Mouse (Mus musculus): ENCODE measurements around the gene Inca1. TPM values are rescaled to one million over a fixed set of nuclear protein-coding genes. Genes with fewer than 3 reads are reported as not detected.

Gene Inca1
- 0.89 and 2.2 TPM in 2 replicates for polyA plus RNA-seq (2014; fragmentation: Nextera tagmentation; extraction: Ambion mirVana)

DNA sequence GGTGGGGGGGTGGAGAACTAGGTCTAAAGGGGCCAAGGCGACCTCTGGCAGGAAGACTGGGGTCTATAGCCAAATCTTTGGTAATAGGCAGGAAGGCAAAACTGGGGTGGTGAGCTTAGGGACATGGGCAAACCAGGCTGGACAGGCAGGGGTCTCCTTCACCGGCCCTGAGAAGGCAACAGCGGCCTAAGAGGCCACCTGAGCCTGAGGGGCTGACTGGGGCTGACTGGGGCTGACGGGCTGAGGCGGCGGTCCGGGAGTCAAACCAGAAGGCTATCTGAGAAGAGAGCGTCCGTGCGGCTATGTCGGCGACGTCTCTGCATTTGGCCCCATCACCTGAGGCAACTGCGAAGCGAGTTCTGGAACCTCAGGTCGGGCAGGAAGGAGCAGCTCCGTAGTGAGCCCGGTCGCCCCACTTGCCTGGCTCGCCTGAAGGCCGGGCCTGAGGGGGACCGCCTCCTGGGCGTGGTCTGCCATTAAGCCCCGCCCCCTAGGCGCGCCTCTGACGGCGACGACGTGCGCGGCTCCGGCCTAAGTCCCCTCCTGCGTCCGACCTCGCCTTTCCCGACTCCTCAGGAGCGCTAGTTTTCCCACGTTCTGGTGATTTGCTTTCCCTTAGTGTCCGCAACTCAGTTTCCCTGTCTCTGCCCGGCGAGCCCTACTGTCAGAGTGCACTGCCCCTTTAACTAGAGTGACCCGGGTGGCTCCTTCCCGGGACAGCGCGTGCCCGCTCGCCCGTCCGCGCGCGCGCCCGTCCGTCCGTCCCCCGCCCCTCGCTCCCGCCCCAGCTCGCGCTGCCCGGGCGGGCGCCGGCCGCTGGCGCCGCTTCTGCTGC is at the start of gene Inca1, which contains the start of gene Kif1c:
Inca1 (minus strand) TSS at position 434 of the 835 bp plus-strand sequence.
Kif1c (plus strand) TSS at position 827 of the 835 bp plus-strand sequence.
- peak; percentile 92 for ATAC-seq (replicated peaks; ENCODE audit: insufficient number of reproducible peaks, low FRiP score, low TSS enrichment)
- peak within 1 kb of the TSS; percentile 92 for H3K4me2 ChIP-seq
- peaks cover 20% of the 10 kb centered on the region for H3K4me1 ChIP-seq (ENCODE audit: control insufficient read depth, insufficient read depth, low read length)
- H3K27me3 ChIP-seq (ENCODE audit: control insufficient read depth, insufficient read depth, low read length) = no peaks in the 10 kb centered on the region
- WGBS (ENCODE audit: insufficient replicate concordance) = 1% methylated on average over 67 of the region's 69 CpGs
- H3K27ac ChIP-seq (ENCODE audit: low read depth, low read length) = peak within 1 kb of the TSS; percentile 94
- peak within 1 kb of the TSS; percentile 95 for H3K9ac ChIP-seq (ENCODE audit: low read depth, low read length)
- peak within 1 kb of the TSS; percentile 92 for H3K4me3 ChIP-seq (ENCODE audit: low read depth, low read length)
- no peaks in the 10 kb centered on the region for H3K9me3 ChIP-seq (replicated peaks; ENCODE audit: control insufficient read depth, low read length)
- peaks cover 13% of the 10 kb centered on the region for H3K36me3 ChIP-seq (ENCODE audit: control insufficient read depth, insufficient read depth, low read length)

DNA sequence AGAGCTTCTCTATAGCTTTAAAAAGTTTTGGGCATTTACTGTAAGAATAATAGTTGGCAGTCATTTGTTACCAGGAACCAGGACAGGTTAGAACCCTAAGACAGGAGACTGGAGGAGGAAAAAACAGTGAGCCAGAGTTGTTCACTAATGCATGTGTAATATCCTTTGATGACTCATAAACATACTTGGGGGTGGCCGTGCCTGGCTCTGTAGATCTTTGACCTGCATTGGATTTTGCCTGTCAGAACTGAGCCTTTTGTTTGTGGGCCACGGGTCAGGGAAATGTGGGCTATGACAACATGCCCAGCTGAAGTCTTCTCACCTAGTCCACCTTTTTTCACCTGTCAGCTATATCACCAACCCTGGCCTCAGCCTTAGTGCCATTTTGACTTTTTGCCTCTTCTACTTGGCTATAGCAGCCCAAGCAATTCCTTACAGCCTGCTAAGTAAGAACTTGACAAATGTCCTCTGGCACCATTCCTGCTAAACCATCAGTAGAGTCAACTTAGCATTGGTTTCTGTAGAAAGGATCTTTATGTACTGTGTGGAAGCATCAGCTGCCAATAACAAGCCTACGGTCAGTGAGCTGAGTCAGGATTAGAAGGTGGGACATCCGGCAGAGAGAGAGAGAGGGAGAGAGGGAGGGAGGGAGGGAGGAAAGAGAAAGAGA is 48.1 kb upstream of the Inca1 start:
- Histone ChIP-seq H3K4me3 (ENCODE audit: low read depth, low read length) (no peak overlapping the region), H3K4me2 (no peak overlapping the region), H3K36me3 (ENCODE audit: control insufficient read depth, insufficient read depth, low read length) (no peaks in the 10 kb centered on the region), H3K27ac (ENCODE audit: low read depth, low read length) (no peak overlapping the region), H3K9me3 (replicated peaks; ENCODE audit: control insufficient read depth, low read length) (no peaks in the 10 kb centered on the region), H3K9ac (ENCODE audit: low read depth, low read length) (no peak overlapping the region), H3K27me3 (ENCODE audit: control insufficient read depth, insufficient read depth, low read length) (no peaks in the 10 kb centered on the region), H3K4me1 (ENCODE audit: control insufficient read depth, insufficient read depth, low read length) (no peaks in the 10 kb centered on the region)
- ATAC-seq (replicated peaks; ENCODE audit: insufficient number of reproducible peaks, low FRiP score, low TSS enrichment) = no peak
- WGBS (ENCODE audit: insufficient replicate concordance) = 79% methylated on average over 4 of the region's 4 CpGs

DNA sequence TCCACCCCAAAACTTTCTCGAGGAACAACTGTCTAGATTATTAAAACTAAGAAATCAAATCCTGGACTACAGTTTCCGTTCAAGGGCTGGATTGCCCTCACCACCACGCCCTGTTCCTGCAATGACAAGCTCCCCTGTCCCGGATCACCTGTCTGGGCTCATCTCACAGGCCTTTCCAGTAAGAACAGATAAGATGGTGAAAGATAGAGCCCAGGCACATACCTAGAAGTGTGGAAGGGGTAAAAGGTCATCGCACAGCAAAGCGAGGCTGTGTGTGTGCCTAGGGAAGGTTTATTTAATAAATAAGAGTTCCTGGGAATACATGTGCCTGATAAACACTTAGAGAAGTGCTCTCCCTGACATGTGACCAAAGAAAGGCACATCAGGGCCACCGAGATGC is 45.7 kb upstream of the Inca1 start:
- no peak overlapping the region for H3K4me3 ChIP-seq (ENCODE audit: low read depth, low read length)
- no peak overlapping the region for H3K4me2 ChIP-seq
- H3K27ac ChIP-seq (ENCODE audit: low read depth, low read length) = no peak overlapping the region
- H3K9me3 ChIP-seq (replicated peaks; ENCODE audit: control insufficient read depth, low read length) = no peaks in the 10 kb centered on the region
- H3K4me1 ChIP-seq (ENCODE audit: control insufficient read depth, insufficient read depth, low read length) = no peaks in the 10 kb centered on the region
- 66% methylated on average over 7 of the region's 7 CpGs for WGBS (ENCODE audit: insufficient replicate concordance)
- no peaks in the 10 kb centered on the region for H3K27me3 ChIP-seq (ENCODE audit: control insufficient read depth, insufficient read depth, low read length)
- no peak overlapping the region for H3K9ac ChIP-seq (ENCODE audit: low read depth, low read length)
- ATAC-seq (replicated peaks; ENCODE audit: insufficient number of reproducible peaks, low FRiP score, low TSS enrichment) = no peak
- no peaks in the 10 kb centered on the region for H3K36me3 ChIP-seq (ENCODE audit: control insufficient read depth, insufficient read depth, low read length)

DNA sequence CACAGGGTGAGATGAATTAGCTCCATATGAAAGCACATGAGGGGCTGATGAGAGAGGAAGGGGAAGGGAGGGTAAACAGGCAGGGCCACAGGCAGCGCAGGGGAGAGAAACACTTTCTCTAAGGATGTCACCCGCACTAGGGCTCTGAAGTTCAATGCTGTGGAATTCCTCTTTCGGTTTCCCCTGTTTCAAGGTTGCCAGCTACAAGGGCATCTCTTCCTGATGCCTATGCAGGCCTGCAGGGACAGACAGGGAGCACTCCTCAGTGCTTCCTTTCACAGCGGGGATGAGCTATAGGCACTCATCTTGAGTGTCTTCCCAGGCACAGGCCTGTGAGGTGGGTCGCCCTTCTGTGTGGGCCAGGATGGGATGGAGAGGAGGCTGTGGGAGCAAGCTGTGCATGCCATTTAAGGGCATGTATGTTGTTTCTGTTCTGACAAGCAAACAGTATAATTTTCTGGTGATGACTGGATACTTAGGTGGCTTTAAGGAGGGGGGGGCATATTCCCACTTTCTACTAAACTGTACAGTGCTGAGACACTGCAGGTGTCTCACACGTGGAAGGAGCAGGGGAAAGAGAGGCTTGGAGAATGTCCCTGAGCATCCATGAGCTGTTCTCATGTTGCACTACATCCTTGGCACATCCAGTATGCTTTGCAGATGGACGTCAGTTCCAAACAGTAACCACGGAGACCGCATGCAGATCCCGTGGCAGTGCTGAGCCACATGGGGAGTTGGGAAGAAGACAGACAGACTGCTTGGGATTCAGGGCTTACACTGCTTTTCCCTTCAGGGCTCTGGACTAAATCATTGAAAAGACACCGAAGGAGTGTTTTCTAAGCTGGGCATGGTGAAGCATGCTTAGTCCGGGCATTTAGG is 42.9 kb upstream of the Inca1 start:
- Histone ChIP-seq H3K27me3 (ENCODE audit: control insufficient read depth, insufficient read depth, low read length) (0 out of 2 replicates have a peak, but pooled peaks cover 3% of the 10 kb centered on the region), H3K27ac (ENCODE audit: low read depth, low read length) (no peak overlapping the region), H3K4me1 (ENCODE audit: control insufficient read depth, insufficient read depth, low read length) (no peaks in the 10 kb centered on the region), H3K9ac (ENCODE audit: low read depth, low read length) (no peak overlapping the region), H3K36me3 (ENCODE audit: control insufficient read depth, insufficient read depth, low read length) (no peaks in the 10 kb centered on the region), H3K9me3 (replicated peaks; ENCODE audit: control insufficient read depth, low read length) (no peaks in the 10 kb centered on the region), H3K4me2 (no peak overlapping the region), H3K4me3 (ENCODE audit: low read depth, low read length) (no peak overlapping the region)
- ATAC-seq (replicated peaks; ENCODE audit: insufficient number of reproducible peaks, low FRiP score, low TSS enrichment) = no peak
- WGBS (ENCODE audit: insufficient replicate concordance) = 76% methylated on average over 12 of the region's 12 CpGs

GRCm38 (mm10) chr11:70742117-70742516 is 42.2 kb upstream of the Inca1 start:
- no peak for ATAC-seq (replicated peaks; ENCODE audit: insufficient number of reproducible peaks, low FRiP score, low TSS enrichment)
- no peak overlapping the region for H3K27ac ChIP-seq (ENCODE audit: low read depth, low read length)
- H3K4me2 ChIP-seq = no peak overlapping the region
- H3K27me3 ChIP-seq (ENCODE audit: control insufficient read depth, insufficient read depth, low read length) = 0 out of 2 replicates have a peak, but pooled peaks cover 3% of the 10 kb centered on the region
- WGBS (ENCODE audit: insufficient replicate concordance) = 84% methylated on average over 7 of the region's 7 CpGs
- H3K4me1 ChIP-seq (ENCODE audit: control insufficient read depth, insufficient read depth, low read length) = no peaks in the 10 kb centered on the region
- no peaks in the 10 kb centered on the region for H3K9me3 ChIP-seq (replicated peaks; ENCODE audit: control insufficient read depth, low read length)
- no peak overlapping the region for H3K4me3 ChIP-seq (ENCODE audit: low read depth, low read length)
- H3K36me3 ChIP-seq (ENCODE audit: control insufficient read depth, insufficient read depth, low read length) = no peaks in the 10 kb centered on the region
- no peak overlapping the region for H3K9ac ChIP-seq (ENCODE audit: low read depth, low read length)

GRCm38 (mm10) chr11:70741603-70742002 is 41.6 kb upstream of the Inca1 start:
- H3K4me1 ChIP-seq (ENCODE audit: control insufficient read depth, insufficient read depth, low read length) = no peaks in the 10 kb centered on the region
- no peak overlapping the region for H3K27ac ChIP-seq (ENCODE audit: low read depth, low read length)
- H3K9ac ChIP-seq (ENCODE audit: low read depth, low read length) = no peak overlapping the region
- no peak overlapping the region for H3K4me3 ChIP-seq (ENCODE audit: low read depth, low read length)
- H3K4me2 ChIP-seq = no peak overlapping the region
- 83% methylated on average over 3 of the region's 3 CpGs for WGBS (ENCODE audit: insufficient replicate concordance)
- H3K27me3 ChIP-seq (ENCODE audit: control insufficient read depth, insufficient read depth, low read length) = 0 out of 2 replicates have a peak, but pooled peaks cover 3% of the 10 kb centered on the region
- no peak for ATAC-seq (replicated peaks; ENCODE audit: insufficient number of reproducible peaks, low FRiP score, low TSS enrichment)
- no peaks in the 10 kb centered on the region for H3K36me3 ChIP-seq (ENCODE audit: control insufficient read depth, insufficient read depth, low read length)
- no peaks in the 10 kb centered on the region for H3K9me3 ChIP-seq (replicated peaks; ENCODE audit: control insufficient read depth, low read length)

GRCm38 (mm10) chr11:70737749-70738148 is 37.8 kb upstream of the Inca1 start:
- 45% methylated on average over 5 of the region's 5 CpGs for WGBS (ENCODE audit: insufficient replicate concordance)
- H3K9me3 ChIP-seq (replicated peaks; ENCODE audit: control insufficient read depth, low read length) = no peaks in the 10 kb centered on the region
- no peak overlapping the region for H3K4me2 ChIP-seq
- no peaks in the 10 kb centered on the region for H3K36me3 ChIP-seq (ENCODE audit: control insufficient read depth, insufficient read depth, low read length)
- no peak overlapping the region for H3K9ac ChIP-seq (ENCODE audit: low read depth, low read length)
- no peak overlapping the region for H3K4me3 ChIP-seq (ENCODE audit: low read depth, low read length)
- ATAC-seq (replicated peaks; ENCODE audit: insufficient number of reproducible peaks, low FRiP score, low TSS enrichment) = no peak
- H3K4me1 ChIP-seq (ENCODE audit: control insufficient read depth, insufficient read depth, low read length) = no peaks in the 10 kb centered on the region
- H3K27ac ChIP-seq (ENCODE audit: low read depth, low read length) = no peak overlapping the region
- H3K27me3 ChIP-seq (ENCODE audit: control insufficient read depth, insufficient read depth, low read length) = 0 out of 2 replicates have a peak, but pooled peaks cover 3% of the 10 kb centered on the region

DNA sequence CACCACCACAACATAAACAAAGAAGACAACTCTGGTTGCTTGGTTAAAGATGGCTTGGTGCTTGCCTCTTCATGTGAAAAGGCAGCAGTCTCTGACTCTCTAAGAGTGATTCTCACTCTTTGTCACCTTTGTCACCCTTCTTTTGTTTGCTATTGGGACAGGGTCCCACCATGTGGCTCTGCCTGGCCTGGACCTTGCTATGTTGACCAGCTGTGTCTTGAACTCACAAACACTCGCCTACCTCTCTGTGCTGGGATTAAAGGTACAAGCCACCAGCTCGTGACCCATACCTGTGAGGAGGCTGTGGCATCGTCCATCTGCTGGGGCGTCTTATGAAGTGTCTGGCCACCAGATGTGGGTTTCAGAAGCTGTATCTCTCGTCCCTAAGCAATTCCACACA is 33.3 kb upstream of the Inca1 start:
- Histone ChIP-seq H3K4me1 (ENCODE audit: control insufficient read depth, insufficient read depth, low read length) (no peaks in the 10 kb centered on the region), H3K4me2 (no peak overlapping the region), H3K9me3 (replicated peaks; ENCODE audit: control insufficient read depth, low read length) (no peaks in the 10 kb centered on the region), H3K27me3 (ENCODE audit: control insufficient read depth, insufficient read depth, low read length) (no peaks in the 10 kb centered on the region), H3K9ac (ENCODE audit: low read depth, low read length) (no peak overlapping the region), H3K36me3 (ENCODE audit: control insufficient read depth, insufficient read depth, low read length) (peaks cover 4% of the 10 kb centered on the region), H3K27ac (ENCODE audit: low read depth, low read length) (no peak overlapping the region), H3K4me3 (ENCODE audit: low read depth, low read length) (no peak overlapping the region)
- 58% methylated on average over 5 of the region's 5 CpGs for WGBS (ENCODE audit: insufficient replicate concordance)
- ATAC-seq (replicated peaks; ENCODE audit: insufficient number of reproducible peaks, low FRiP score, low TSS enrichment) = no peak

Measured in heart, embryonic 11.5 days (tissue).